Mouse (Mus musculus) ES-Bruce4 (cell line): ENCODE data around the gene 5730522E02Rik. TPM values are rescaled to one million over a fixed set of nuclear protein-coding genes. Genes with fewer than 3 reads are reported as not detected.

Source experiments
- H3K27ac ChIP-seq: 2 replicates; pipeline ENCODE4 v1.5.1; 2012; ENCODE audit warnings: low read length, inconsistent platforms; ENCODE audit not compliant: insufficient read depth
- H3K27me3 ChIP-seq: 2 replicates; pipeline ENCODE4 v1.6.1; 2012; ENCODE audit warnings: mild to moderate bottlenecking, low read length, inconsistent platforms; ENCODE audit not compliant: control insufficient read depth, poor library complexity, insufficient read depth, severe bottlenecking
- H3K36me3 ChIP-seq: 2 replicates; pipeline ENCODE4 v1.6.1; 2012; ENCODE audit warnings: inconsistent platforms, mild to moderate bottlenecking, low read length, moderate library complexity; ENCODE audit not compliant: control insufficient read depth, poor library complexity, insufficient read depth, severe bottlenecking
- H3K4me1 ChIP-seq: one replicate; pipeline ENCODE4 v1.8.1; 2011; ENCODE audit warnings: low read length; ENCODE audit not compliant: control insufficient read depth, insufficient read depth
- H3K4me3 ChIP-seq: 2 replicates; pipeline ENCODE4 v1.5.1; 2011; ENCODE audit warnings: low read depth, mild to moderate bottlenecking, low read length
- H3K9ac ChIP-seq: 2 replicates; pipeline ENCODE4 v1.6.1; 2012; ENCODE audit warnings: low read depth, mild to moderate bottlenecking, inconsistent platforms; ENCODE audit not compliant: poor library complexity, severe bottlenecking
- H3K9me3 ChIP-seq: replicated peaks from 2 replicates; pipeline ENCODE4 v1.6.1; 2012; ENCODE audit warnings: mild to moderate bottlenecking, low read length, inconsistent platforms; ENCODE audit not compliant: control insufficient read depth, poor library complexity, insufficient read depth, severe bottlenecking
- CTCF ChIP-seq: IDR thresholded peaks from one replicate; pipeline ENCODE4 v1.8.1; 2011; ENCODE audit warnings: low read depth, low read length
- EP300 ChIP-seq: IDR thresholded peaks from 2 replicates; pipeline ENCODE4 v1.6.1; 2011; ENCODE audit warnings: low read depth, low read length; ENCODE audit not compliant: insufficient read depth
- POLR2A ChIP-seq: IDR thresholded peaks from one replicate; pipeline ENCODE4 v1.8.1; 2011; ENCODE audit warnings: low read length; ENCODE audit not compliant: insufficient read depth
- polyA plus RNA-seq: library from polyadenylated mRNA; stranded (reverse); fragments of >200 nt; gene quantifications from 2 replicates; pipeline ENCODE4 v1.2.4, GENCODE M21; 2011; ENCODE audit warnings: low read depth; ENCODE audit not compliant: missing spikeins, insufficient read depth, insufficient read length

5730522E02Rik gene
- polyA plus RNA-seq, 1 experiment, result not detected

DNA sequence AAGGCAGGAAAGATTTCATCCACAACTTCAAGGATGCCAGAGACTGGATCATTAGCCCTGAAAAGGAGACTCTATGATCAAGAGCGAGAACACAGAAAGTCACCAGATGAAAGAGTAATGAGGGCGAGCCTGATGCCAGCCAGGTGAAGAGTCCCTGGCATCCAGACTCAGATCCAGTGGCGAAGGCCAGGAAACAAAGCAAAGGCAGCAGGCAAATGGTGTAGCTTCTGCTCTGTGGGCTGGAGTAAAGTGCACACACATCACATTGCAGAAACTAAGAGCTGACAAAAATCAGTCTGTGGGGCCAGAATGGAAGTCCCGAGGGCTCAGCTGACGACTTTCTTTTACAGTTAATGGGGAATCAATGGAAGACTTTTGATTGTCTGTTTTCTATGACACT, 7.7 kb downstream of the 5730522E02Rik start:
- TF ChIP-seq CTCF, result no peak
- TF ChIP-seq EP300, result no peak
- TF ChIP-seq POLR2A, result no peak
- H3K4me3 ChIP-seq, result no peak overlapping the region
- no peaks in the 10 kb centered on the region for H3K27me3 ChIP-seq
- H3K9me3 ChIP-seq, result no peaks in the 10 kb centered on the region
- H3K27ac ChIP-seq, result no peak overlapping the region
- no peak overlapping the region for H3K9ac ChIP-seq
- H3K36me3 ChIP-seq, result no peaks in the 10 kb centered on the region
- no peaks in the 10 kb centered on the region for H3K4me1 ChIP-seq

DNA sequence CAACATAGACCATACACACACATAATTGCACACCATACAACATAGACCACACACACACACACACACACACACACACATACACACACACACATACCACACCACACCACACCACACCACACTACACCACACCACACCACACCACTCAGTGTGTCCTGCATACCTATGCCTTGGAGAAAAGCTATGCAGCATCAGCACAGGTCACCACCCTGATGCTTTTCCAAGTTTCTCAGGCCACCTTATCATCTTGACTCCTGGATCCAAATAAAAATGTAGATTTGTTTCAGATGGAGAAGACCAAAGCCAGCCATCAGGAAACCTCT, 8.8 kb downstream of the 5730522E02Rik start:
- H3K4me3 ChIP-seq, result no peak overlapping the region
- no peak overlapping the region for H3K9ac ChIP-seq
- no peaks in the 10 kb centered on the region for H3K27me3 ChIP-seq
- TF ChIP-seq POLR2A (no peak), CTCF (no peak), EP300 (no peak)
- no peaks in the 10 kb centered on the region for H3K9me3 ChIP-seq
- no peaks in the 10 kb centered on the region for H3K4me1 ChIP-seq
- no peak overlapping the region for H3K27ac ChIP-seq
- H3K36me3 ChIP-seq, result no peaks in the 10 kb centered on the region

DNA sequence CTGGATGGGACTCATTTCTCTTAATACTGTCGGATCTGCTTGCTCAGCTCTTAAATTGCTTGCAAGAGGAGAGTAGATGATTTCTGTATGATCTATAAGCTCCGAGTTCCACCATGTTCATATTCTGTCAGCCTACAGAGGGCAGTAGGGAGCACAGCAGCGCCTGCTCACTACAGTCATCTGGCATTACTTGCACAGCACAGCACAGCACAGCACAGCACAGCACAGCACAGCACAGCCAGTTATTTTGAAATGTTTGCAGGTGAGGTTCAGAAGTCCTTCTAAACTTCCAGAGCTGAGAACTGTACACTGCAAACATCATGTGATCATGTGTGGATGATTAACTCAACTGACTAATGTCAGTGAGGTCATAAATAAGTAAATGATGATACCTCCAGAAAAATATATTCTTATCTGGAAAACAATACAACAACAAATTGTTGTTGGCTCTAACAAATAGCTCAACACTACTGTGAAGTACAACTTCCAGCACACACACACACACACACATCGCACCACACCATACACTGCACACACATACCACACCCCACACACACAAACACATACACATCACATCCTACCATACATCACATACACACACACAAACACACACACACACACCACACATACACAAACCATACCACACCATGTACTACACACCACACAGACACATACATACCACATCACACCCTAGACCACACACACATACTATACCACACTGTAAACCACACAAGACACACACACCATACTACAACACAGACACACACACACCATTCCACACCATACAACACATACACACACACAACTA, 9.4 kb downstream of the 5730522E02Rik start:
- H3K9ac ChIP-seq, result no peak overlapping the region
- no peak for TF ChIP-seq POLR2A
- peak; percentile 84 for TF ChIP-seq CTCF
- H3K9me3 ChIP-seq, result no peaks in the 10 kb centered on the region
- H3K27ac ChIP-seq, result no peak overlapping the region
- no peaks in the 10 kb centered on the region for H3K27me3 ChIP-seq
- H3K4me3 ChIP-seq, result no peak overlapping the region
- H3K36me3 ChIP-seq, result no peaks in the 10 kb centered on the region
- H3K4me1 ChIP-seq, result no peaks in the 10 kb centered on the region

DNA sequence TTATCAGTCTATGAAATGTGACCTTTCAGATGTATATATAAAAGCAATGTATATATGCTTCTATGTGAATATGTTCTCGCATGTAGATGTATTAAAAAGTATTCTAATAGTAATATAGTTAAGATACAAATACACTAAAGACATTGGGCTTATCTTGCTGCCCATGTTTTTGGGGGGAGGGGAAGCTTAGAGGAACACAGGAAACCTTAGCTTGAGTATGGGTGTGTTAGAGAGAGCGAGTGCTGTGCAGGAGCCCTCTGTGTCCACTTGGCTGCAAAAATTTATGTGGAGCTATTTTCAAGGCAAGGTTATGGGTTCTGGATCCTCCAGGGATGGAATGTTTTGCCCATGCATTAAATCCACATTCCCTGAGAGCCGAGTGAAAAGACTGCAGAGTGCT, 15.1 kb downstream of the 5730522E02Rik start:
- H3K9ac ChIP-seq, result no peak overlapping the region
- TF ChIP-seq EP300 (no peak), POLR2A (no peak), CTCF (no peak)
- H3K4me3 ChIP-seq, result no peak overlapping the region
- no peaks in the 10 kb centered on the region for H3K4me1 ChIP-seq
- no peak overlapping the region for H3K27ac ChIP-seq
- H3K36me3 ChIP-seq, result no peaks in the 10 kb centered on the region
- no peaks in the 10 kb centered on the region for H3K9me3 ChIP-seq
- H3K27me3 ChIP-seq, result no peaks in the 10 kb centered on the region

DNA sequence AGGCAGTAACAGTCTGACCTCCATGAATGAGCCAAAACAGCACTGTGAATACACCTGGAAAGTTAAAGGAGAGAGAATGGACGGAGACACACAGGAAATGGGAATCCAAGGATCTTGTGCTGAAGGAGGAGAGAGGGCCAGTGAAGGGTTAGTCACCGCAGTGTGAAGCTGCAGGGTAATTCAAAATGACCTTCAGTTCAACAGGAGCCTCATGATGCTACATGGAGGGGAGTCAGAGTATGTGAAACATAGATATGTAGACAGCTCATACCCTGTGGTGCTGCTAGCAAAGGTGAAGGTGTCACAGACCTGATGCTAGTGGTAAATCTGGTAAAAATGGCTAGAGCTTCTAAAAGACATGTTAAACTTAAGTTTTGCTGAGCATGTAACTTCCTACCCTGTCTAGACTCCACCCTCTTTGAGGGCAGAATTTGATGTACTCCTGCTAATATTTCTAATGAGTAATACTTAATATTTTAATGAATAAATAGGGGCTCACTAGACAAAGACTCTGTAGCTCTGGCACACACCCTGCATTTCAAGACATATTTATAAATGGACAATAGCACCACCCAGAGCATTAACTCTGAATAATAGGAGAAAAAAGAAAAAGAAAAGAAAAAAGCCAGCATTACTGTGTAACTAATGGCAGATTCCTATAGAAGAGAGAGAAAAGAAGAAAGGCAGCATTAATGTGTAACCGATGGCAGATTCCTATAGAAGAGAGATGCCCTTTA, 23.2 kb downstream of the 5730522E02Rik start:
- Histone ChIP-seq H3K4me3 (no peak overlapping the region), H3K9me3 (no peaks in the 10 kb centered on the region), H3K9ac (no peak overlapping the region), H3K36me3 (no peaks in the 10 kb centered on the region), H3K4me1 (no peaks in the 10 kb centered on the region), H3K27me3 (no peaks in the 10 kb centered on the region), H3K27ac (no peak overlapping the region)
- TF ChIP-seq EP300, result no peak
- TF ChIP-seq POLR2A, result no peak
- TF ChIP-seq CTCF, result no peak

DNA sequence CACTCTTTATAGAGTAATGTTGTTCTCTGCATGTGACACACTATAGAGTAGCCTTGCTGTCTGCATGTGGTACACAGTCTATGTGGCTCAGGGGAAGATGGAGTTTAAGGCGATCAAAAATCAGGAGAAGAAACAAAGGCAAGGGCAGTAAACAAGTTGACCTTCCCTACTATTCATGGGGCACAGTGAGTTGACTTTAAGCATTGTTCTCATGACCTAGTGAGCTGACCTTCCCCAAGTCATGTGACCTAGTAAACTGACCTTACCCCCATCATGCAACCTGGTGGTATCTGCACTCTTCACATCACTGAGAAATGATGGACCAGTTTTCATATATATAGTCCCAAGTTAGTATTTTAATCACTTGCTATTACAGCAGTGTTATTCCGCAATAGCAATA, 40.0 kb downstream of the 5730522E02Rik start:
- no peaks in the 10 kb centered on the region for H3K4me1 ChIP-seq
- H3K27me3 ChIP-seq, result no peaks in the 10 kb centered on the region
- H3K9ac ChIP-seq, result no peak overlapping the region
- no peak overlapping the region for H3K27ac ChIP-seq
- H3K4me3 ChIP-seq, result no peak overlapping the region
- no peak for TF ChIP-seq CTCF
- no peak for TF ChIP-seq POLR2A
- no peak for TF ChIP-seq EP300
- H3K36me3 ChIP-seq, result no peaks in the 10 kb centered on the region
- peaks cover 13% of the 10 kb centered on the region for H3K9me3 ChIP-seq
